Mouse (Mus musculus): ENCODE results near the gene Thsd7b.

GRCm38 (mm10) chr1:129943116-129943515 is 670.0 kb downstream of the Thsd7b start:
- no peak for TF ChIP-seq FLI1 (IDR thresholded peaks at IDR 0.05; ENCODE audit: low read length)
- no peak for TF ChIP-seq GATA1 (IDR thresholded peaks at IDR 0.05; ENCODE audit: borderline replicate concordance, low read length)
